Mouse (Mus musculus): ENCODE results near the gene Gm20388. TPM values are rescaled to one million over a fixed set of nuclear protein-coding genes. Genes with fewer than 3 reads are reported as not detected.

The Gm20388 gene
- total and polyA plus RNA-seq, 2 experiments from 2014 or later = 17.3 TPM; not detected in 1

DNA sequence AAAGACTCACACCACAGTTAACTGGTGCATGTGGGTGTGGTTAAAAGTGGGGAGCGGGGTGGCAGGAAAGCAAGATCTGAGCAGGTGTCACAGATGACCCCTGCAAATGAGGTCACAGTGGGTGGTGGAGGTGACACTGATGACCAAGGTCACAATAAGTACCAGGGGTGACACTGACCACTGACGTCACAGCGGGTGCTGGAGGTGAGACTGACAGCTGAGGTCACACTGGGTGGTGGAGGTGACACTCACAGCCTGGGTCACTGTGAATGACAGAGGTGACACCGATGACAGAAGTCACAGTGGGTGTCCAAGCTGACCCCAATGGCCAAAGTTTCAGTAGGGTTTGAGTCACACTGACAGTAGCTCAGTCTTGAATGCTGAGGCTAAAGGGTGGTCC, 876.1 kb downstream of the Gm20388 start:
- DNase-seq (ENCODE audit: low spot score) (no peak), ATAC-seq (ENCODE audit: insufficient read depth, low read depth) (no peak)
- H3K9me3 ChIP-seq (replicated peaks; ENCODE audit: control insufficient read depth, low read length) = no peaks in the 10 kb centered on the region
- H3K4me2 ChIP-seq (ENCODE audit: low read depth, low read length) = no peak overlapping the region
- no peaks in the 10 kb centered on the region for H3K36me3 ChIP-seq (replicated peaks; ENCODE audit: control insufficient read depth, insufficient read depth, low read length)
- no peak overlapping the region for H3K27ac ChIP-seq (ENCODE audit: low read depth)
- no peak overlapping the region for H3K4me3 ChIP-seq (ENCODE audit: low read depth, low read length)
- 57% methylated on average over 4 of the region's 4 CpGs for WGBS
- no peak overlapping the region for H3K9ac ChIP-seq (replicated peaks; ENCODE audit: low read depth, low read length)
- H3K27me3 ChIP-seq (ENCODE audit: control insufficient read depth, insufficient read depth, low read length) = 0 out of 2 replicates have a peak, but pooled peaks cover 6% of the 10 kb centered on the region
- H3K4me1 ChIP-seq (ENCODE audit: control insufficient read depth, insufficient read depth) = no peaks in the 10 kb centered on the region
- TF ChIP-seq EP300 (IDR thresholded peaks at IDR 0.05; ENCODE audit: low read depth) (no peak), CTCF (IDR thresholded peaks at IDR 0.05; ENCODE audit: low read depth) (no peak)

DNA sequence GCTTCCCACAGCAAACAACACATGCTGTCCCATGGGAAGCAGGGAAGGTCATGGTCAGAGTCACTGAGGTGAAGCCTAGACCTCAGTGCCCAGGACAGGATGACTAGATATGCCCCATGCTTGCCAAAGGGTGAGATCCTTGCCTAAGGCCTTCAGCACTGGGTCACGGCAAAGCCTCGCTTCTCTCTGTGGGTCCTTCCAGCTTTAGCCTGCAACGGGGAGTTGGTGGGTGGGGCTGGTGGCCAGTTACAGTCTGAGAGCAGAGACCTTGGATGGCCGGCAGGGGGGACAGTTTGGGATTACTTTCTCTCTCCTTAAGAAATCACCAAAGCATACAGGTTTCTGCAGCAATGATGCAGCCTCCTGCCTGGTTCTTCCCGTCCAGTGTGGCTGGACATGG, 877.0 kb downstream of the Gm20388 start:
- H3K4me2 ChIP-seq (ENCODE audit: low read depth, low read length) = no peak overlapping the region
- H3K4me1 ChIP-seq (ENCODE audit: control insufficient read depth, insufficient read depth) = no peaks in the 10 kb centered on the region
- 46% methylated on average over 5 of the region's 5 CpGs for WGBS
- H3K4me3 ChIP-seq (ENCODE audit: low read depth, low read length) = no peak overlapping the region
- DNase-seq (ENCODE audit: low spot score) = no peak
- H3K9ac ChIP-seq (replicated peaks; ENCODE audit: low read depth, low read length) = no peak overlapping the region
- H3K36me3 ChIP-seq (replicated peaks; ENCODE audit: control insufficient read depth, insufficient read depth, low read length) = no peaks in the 10 kb centered on the region
- no peaks in the 10 kb centered on the region for H3K9me3 ChIP-seq (replicated peaks; ENCODE audit: control insufficient read depth, low read length)
- ATAC-seq (ENCODE audit: insufficient read depth, low read depth) = no peak
- H3K27me3 ChIP-seq (ENCODE audit: control insufficient read depth, insufficient read depth, low read length) = 0 out of 2 replicates have a peak, but pooled peaks cover 6% of the 10 kb centered on the region
- TF ChIP-seq CTCF (IDR thresholded peaks at IDR 0.05; ENCODE audit: low read depth) = no peak
- TF ChIP-seq EP300 (IDR thresholded peaks at IDR 0.05; ENCODE audit: low read depth) = no peak
- no peak overlapping the region for H3K27ac ChIP-seq (ENCODE audit: low read depth)

DNA sequence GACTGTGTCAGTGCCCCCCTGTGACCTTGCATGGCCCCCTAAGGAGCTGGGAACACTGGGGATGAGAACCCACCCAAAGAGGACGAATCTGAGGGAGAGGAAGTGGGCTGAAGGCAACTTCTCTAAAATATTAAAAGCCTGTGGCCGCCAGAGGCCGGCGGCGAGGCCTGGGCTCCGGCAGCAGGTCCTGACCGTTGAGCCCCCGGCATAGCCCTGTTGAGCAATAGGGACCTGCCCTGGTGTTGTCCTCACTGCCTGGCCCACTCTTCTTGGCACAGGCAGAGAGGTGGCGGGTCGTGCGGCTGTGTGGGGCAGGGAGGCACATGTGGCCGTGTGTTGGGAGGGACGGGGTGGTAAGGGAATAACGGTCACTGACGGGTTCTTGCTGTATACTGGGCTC, 882.1 kb downstream of the Gm20388 start:
- no peak for DNase-seq (ENCODE audit: low spot score)
- Histone ChIP-seq H3K4me3 (ENCODE audit: low read depth, low read length) (no peak overlapping the region), H3K36me3 (replicated peaks; ENCODE audit: control insufficient read depth, insufficient read depth, low read length) (no peaks in the 10 kb centered on the region), H3K27me3 (ENCODE audit: control insufficient read depth, insufficient read depth, low read length) (0 out of 2 replicates have a peak, but pooled peaks cover 2% of the 10 kb centered on the region), H3K27ac (ENCODE audit: low read depth) (no peak overlapping the region), H3K9ac (replicated peaks; ENCODE audit: low read depth, low read length) (no peak overlapping the region), H3K9me3 (replicated peaks; ENCODE audit: control insufficient read depth, low read length) (no peaks in the 10 kb centered on the region), H3K4me1 (ENCODE audit: control insufficient read depth, insufficient read depth) (no peaks in the 10 kb centered on the region), H3K4me2 (ENCODE audit: low read depth, low read length) (no peak overlapping the region)
- whole genome bisulfite sequencing = 81% methylated on average over 15 of the region's 15 CpGs
- ATAC-seq (ENCODE audit: insufficient read depth, low read depth) = no peak
- TF ChIP-seq EP300 (IDR thresholded peaks at IDR 0.05; ENCODE audit: low read depth) (no peak), CTCF (IDR thresholded peaks at IDR 0.05; ENCODE audit: low read depth) (no peak)

DNA sequence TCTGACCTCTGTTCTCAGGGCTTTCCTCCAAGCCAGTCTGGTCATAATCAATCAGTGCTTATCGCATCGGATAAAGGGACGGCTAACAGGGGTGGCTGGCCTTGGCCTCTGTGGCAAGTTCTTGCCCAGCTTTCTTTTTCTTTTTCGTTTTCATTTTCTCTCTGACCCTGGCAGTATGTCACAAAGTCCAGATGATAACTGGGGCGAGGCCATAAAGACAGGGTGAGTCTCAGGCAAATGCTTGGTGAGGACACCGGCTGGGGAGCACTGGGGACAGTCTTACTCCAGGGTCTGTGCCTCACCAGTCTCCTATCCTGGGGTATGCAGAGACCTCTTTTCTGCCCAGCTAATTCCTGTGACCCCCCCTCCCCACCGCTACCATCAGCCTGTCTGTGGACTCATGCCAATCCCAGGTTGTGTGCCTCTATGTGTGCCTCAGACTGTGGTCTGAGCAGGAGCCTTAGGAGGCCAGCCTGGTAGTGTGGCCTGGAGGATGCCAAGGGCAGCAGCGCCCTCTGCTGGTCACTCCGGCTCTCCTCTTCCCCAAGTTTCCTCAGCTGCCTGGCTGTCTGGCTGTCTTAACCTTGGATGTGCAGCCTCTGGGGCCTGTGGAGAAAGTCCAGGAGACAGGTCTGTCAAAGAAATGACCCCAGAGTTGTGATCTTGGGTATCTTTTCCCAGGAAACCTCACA, 885.4 kb downstream of the Gm20388 start:
- ATAC-seq (ENCODE audit: insufficient read depth, low read depth) = peak; percentile 71

DNA sequence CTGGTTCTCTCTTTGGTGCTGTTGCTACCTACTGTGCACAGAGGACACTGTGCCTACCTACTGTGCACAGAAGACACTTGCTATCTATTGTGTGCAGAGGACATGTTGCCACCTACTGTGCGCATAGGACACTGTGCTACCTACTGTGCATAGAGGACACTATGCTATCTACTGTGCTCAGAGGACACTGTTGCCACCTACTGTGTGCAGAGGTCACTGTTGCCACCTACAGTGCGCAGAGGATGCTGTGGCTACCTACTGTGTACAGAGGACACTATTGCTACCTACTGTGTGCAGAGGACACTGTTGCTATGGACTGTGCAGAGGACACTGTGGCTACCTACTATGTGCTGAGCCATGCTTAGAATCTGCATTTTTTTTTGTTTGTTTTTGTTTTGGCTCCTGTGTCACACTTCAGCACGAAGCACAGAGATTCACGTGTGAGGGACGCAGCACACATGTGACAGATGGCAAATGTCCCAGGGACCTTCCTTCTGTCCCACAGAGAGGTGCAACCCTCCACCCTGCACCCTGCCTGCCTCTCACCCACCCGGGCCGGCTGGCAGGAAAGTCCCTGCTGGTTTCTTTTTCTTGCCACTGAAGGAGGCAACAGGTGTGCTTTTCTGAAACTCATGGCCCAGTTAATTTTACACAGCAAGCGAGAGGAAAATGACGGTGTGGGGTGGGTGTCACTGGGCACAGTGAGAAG, 886.5 kb downstream of the Gm20388 start:
- Histone ChIP-seq H3K4me2 (ENCODE audit: low read depth, low read length) (no peak overlapping the region), H3K36me3 (replicated peaks; ENCODE audit: control insufficient read depth, insufficient read depth, low read length) (no peaks in the 10 kb centered on the region), H3K9me3 (replicated peaks; ENCODE audit: control insufficient read depth, low read length) (no peaks in the 10 kb centered on the region), H3K9ac (replicated peaks; ENCODE audit: low read depth, low read length) (no peak overlapping the region), H3K4me1 (ENCODE audit: control insufficient read depth, insufficient read depth) (no peaks in the 10 kb centered on the region), H3K4me3 (ENCODE audit: low read depth, low read length) (no peak overlapping the region), H3K27me3 (ENCODE audit: control insufficient read depth, insufficient read depth, low read length) (peaks cover 16% of the 10 kb centered on the region; the same call in 1 of the 2 replicates), H3K27ac (ENCODE audit: low read depth) (no peak overlapping the region)
- ATAC-seq (ENCODE audit: insufficient read depth, low read depth) (no peak), DNase-seq (ENCODE audit: low spot score) (no peak)
- 74% methylated on average over 9 of the region's 9 CpGs for WGBS
- TF ChIP-seq CTCF (IDR thresholded peaks at IDR 0.05; ENCODE audit: low read depth) (no peak), EP300 (IDR thresholded peaks at IDR 0.05; ENCODE audit: low read depth) (no peak)

More for the DNA sequence above, 885.4 kb downstream of the Gm20388 start:
- H3K4me3 ChIP-seq (ENCODE audit: low read depth, low read length) = no peak overlapping the region
- H3K9ac ChIP-seq (replicated peaks; ENCODE audit: low read depth, low read length) = no peak overlapping the region
- H3K4me2 ChIP-seq (ENCODE audit: low read depth, low read length) = no peak overlapping the region
- H3K27ac ChIP-seq (ENCODE audit: low read depth) = no peak overlapping the region
- no peaks in the 10 kb centered on the region for H3K9me3 ChIP-seq (replicated peaks; ENCODE audit: control insufficient read depth, low read length)
- TF ChIP-seq CTCF (IDR thresholded peaks at IDR 0.05; ENCODE audit: low read depth) (peak; percentile 94), EP300 (IDR thresholded peaks at IDR 0.05; ENCODE audit: low read depth) (no peak)
- H3K4me1 ChIP-seq (ENCODE audit: control insufficient read depth, insufficient read depth) = no peaks in the 10 kb centered on the region
- DNase-seq (ENCODE audit: low spot score) = peak; percentile 79
- WGBS = 49% methylated on average over 9 of the region's 9 CpGs
- H3K36me3 ChIP-seq (replicated peaks; ENCODE audit: control insufficient read depth, insufficient read depth, low read length) = no peaks in the 10 kb centered on the region
- H3K27me3 ChIP-seq (ENCODE audit: control insufficient read depth, insufficient read depth, low read length) = peaks cover 12% of the 10 kb centered on the region; the same call in 1 of the 2 replicates
